Mouse (Mus musculus): Measurements from ENCODE around the gene Gm20479.

Gene Gm20479

DNA sequence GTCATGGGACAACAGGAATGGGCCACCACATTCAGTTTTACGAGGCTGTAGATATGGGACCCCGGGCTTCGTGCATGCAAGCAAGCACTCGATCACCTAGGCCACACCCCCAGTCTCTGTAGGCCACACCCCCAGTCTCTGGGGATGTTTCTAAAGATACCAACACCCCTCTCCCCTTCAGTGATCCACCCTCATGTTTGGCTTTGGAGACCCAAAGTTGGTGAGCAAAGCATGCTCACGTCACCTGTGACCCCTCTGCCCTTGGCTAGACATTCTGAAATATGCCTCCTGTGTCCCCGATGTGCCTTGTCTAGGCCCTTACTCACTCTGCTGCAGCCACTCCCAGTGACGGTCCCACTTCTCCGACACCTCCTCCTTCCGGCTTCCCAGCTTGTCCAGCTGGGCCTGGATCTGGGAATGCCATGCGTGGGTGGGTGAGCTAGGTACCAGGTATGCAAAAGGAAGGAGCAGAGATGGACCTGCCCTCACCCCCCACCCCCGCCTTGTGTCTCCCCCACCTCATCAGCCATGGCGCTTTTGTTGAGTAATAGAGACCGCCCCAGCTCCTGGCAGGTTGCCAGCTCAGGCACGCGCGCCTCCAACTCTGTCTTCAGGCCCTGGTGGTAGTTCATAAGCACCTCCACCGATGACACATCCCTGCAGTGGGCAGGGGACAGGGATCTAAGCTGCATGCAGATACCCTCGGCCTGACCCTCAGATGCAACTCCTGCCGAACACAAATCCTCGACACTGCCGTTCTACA lies 9.0 kb upstream of the Gm20479 start:
- DNase-seq, result peak in 1 of 2 experiments; percentile 28

DNA sequence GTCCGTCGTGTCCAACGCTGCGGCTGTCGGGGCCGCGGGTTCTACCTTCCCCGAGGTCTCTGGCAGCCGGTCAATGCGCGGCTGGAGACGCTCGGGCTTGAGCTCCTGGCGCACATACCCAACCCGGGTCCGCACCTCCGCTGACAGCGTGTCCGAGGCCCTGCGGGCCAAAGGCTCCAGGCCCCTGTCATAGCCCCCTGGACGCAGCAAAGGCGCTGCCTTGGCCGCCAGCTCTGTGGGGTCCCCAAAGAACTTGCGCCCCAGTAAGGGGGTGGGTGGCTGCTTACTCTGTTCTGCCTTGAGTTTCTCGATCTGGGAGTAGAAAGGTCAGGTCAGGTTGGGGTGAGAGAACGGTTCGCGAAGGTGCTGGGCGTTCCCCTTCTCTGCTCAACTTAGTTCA lies 7.2 kb upstream of the Gm20479 start:
- no peak for DNase-seq

- DNase-seq, result peak; percentile 100
Observed at GRCm38 (mm10) chr7:27361283-27361946, 4.2 kb upstream of the Gm20479 start.

GRCm38 (mm10) chr7:27360749-27361148 lies 3.5 kb upstream of the Gm20479 start:
- DNase-seq, result no peak

DNA sequence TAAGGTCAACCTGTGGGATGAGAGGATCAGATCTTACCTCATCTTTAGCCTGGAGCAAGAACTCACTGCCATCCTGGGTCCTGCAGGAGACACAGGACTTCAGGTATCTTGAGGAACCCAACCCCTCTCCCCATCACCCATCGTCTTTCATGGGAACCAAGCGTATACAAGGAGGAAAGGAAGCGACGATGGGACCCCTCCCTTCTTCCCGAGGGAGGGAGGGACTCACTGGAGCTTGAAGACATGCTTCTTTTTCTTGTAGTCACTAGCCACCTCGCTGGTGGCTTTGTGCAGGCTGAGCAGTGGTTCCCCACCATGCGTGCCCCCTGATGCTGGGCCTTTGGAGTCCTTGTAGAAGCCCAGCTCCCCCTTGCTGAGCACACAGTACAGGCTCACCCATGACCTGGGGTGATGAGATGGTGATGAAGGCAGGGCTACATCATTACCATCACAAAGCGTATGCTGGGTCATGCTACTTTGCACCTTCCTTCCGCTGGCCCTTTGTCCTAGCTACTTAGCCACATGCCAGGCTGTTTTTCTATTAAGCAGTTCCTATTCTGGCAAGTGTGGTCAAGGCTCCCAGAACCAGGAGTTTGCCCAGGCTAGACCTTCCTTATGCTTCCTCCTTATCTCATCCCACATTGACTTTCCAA lies 2.6 kb upstream of the Gm20479 start:
- no peak for DNase-seq

GRCm38 (mm10) chr7:27359162-27359561 lies 1.9 kb upstream of the Gm20479 start:
- DNase-seq, result no peak

DNA sequence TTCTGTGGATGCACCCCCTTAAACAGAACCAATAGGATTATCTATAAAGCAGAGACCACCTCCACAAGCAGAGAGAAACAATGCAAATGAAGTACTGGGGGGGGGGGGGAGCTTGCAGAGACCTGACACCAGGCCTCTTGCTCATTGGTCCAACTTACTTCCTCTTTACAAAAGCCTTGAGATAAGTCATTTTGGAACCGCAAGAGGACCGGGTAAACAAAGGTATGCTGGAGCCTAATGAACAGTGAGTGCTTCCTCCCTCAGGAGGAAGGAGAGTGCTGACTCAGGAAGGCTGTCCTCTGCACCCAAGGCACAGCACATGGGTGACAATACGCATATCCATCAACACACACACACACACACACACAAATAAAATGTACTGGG lies 368 bp upstream of the Gm20479 start:
- DNase-seq, result no peak

DNA sequence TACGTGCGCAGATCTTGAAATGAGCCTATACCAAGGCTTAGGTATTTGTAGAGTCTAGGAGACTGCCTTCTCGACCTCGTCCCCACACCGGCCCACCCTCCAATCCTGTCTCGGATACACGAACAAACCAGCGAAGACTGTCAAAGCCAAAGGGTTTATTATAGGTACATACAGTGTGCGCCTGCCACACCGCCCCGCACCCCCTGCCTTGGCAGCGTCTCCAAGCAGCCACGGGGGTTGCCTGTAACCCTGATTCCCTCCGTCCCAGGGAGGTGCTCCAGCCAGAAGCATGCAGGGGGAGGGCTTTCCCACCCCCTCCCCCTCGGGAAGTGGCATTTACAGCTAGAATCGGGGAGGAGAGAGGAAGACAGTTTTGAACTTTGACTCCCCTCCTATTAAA lies 971 bp downstream of the Gm20479 start:
- DNase-seq, result peak; percentile 46 to 62

DNA sequence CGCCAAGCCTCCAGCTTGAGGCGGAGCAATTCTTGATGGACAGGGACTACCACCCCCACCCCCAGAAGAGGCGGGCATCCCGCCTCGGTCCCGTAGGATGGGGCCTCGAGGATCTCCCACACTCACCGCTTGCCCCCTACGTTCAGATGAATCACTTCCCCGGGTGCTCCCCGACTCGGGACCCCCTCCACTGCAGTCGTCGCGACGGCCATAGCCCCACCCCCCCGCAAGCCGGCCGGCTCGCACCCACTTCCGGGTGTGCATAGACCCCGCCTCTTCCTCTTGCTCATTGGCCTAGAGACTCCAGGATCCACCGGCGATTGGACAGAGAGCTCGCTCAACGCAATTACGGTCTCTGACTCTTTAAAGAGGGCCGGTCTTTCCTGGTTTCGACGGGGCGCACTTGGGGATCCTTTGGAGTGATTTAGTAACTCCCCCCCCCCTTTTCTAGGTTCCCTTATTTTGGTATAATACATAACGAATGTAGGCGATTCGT lies 1.4 kb downstream of the Gm20479 start, which contains the start of gene Shkbp1:
TSS of gene Shkbp1 (minus strand) at position 275 of the 496 bp plus-strand sequence.
- DNase-seq, result peak; percentile 91 to 94

DNA sequence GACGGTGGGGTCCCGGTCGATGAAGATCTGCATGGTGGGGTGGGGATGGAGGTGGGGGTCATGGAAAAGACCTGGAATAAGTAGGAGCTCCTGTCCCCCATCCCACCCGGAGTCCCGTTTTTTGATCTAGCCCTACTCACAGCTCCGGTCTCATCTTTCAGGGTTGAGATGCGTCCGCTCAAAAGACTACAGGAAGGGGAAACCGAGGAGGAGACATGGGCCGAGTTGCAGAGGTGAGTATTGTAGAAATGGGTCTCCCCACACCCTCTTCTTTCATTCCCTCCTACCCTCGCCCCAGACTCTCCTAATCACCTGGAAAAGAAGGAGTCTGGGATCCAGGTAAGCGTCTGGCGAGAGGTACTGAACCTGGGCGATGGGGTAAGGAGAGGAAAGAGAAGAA lies 2.0 kb downstream of the Gm20479 start:
- DNase-seq, result no peak

GRCm38 (mm10) chr7:27354783-27355182 lies 2.4 kb downstream of the Gm20479 start:
- DNase-seq, result no peak

DNA sequence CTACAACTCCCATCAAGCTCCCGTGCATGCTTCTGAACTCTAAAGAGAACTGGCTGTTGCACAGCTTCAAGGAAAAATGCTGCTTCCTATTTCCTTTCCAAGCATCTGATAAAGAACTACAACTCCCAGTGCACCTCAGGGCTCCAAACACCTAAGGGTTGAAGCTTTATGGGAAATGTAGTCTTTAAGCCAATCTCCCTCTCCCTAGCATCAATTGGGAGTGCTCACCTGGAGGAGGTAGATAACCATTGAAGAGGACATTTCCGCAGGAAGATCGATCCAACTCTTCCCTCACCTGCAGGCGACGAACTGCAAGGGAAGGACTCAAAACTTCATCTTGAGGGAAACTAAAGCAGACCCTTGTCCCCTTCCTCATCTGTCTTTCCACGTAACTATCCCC lies 3.1 kb downstream of the Gm20479 start:
- DNase-seq, result peak; percentile 46 to 74

- DNase-seq, result no peak
Observed at GRCm38 (mm10) chr7:27345444-27345843, 11.8 kb downstream of the Gm20479 start.

DNA sequence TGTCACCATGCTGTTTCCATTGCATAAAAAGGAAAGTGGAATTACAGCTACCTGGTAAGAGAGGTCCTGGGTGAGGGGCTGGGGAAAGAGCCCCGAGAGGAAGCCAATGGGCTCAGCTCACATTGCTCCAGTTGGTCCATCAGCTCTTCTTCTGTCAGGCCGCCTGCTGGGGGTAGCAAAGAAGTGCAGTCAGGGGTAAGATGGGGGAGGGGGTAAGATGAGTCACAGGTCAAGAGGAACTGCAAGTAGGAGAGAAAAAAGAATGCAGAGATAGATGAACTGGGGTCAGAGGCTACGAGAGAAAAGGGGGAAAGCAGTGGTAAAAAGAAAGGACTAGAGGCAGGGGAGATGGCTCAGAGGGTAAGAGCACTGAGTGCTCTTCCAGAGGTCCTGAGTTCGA lies 14.6 kb downstream of the Gm20479 start:
- no peak for DNase-seq

GRCm38 (mm10) chr7:27339519-27339918 lies 17.7 kb downstream of the Gm20479 start:
- no peak for DNase-seq

GRCm38 (mm10) chr7:27339114-27339513 lies 18.1 kb downstream of the Gm20479 start:
- no peak for DNase-seq

DNA sequence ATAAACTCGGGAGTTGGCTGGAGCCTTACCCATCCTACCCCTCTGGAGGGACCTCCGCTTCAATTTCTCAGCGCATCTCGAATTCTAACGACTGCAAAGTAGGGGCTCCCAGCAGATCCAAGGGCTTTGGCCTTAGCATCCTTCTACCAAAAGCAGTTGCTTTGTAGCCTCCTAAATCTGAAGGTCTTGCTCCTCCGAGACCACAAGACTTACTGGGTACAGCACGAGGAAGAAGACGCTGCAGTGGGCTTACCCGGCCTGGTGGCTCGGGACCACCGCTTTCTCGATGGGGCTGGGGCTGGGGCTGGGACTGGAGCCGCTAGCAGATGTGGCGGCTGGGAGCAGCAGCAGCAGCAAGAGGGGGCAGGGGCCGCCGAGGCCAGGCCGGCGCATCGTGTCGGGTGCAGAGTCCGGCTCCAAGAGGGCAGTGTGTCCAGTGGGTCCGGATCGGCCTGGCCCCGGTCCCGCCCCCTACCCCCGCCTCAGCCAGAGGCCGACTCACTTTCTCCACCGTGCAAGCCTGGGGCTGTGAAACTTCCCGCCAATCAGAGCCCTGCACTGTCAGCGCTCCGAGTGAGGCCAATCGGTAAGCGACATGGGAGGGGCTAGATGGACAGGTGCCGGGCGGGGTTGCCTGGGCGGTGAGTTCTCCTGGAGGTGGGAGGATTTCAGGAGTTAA lies 19.9 kb downstream of the Gm20479 start, which contains the start of gene Ltbp4:
TSS of gene Ltbp4 (minus strand) at position 518 of the 679 bp plus-strand sequence.
- peak; percentile 86 to 90 for DNase-seq

- peak; percentile 90 to 95 for DNase-seq
Observed at GRCm38 (mm10) chr7:27335928-27336823, 21.0 kb downstream of the Gm20479 start.

- no peak for DNase-seq
Observed at GRCm38 (mm10) chr7:27335011-27335720, 22.1 kb downstream of the Gm20479 start.

DNA sequence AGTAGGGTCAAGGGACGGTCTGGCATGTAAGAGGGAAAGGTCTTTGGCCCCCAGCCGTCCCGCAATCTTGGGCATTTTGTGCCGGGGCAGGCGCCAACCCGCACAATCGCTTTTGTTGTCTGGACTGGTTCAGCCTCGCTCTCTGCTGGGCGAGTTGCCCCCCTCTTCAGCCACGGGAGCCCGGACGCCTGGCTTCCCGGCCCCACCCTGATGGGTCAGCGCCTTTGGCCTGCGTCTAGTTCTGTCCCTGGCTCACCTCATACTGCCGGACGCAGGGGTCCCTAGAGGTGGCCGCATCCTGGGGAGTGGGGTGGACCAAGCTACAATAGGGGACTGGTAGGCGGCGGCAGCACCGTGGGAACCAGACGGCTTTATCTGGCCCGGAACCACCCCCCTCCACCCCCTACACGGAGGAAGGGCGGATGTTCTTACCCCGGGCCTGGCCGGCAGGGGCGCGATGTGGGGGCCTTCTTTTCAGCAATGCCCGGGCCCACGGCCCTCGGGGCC lies 22.8 kb downstream of the Gm20479 start:
- peak; percentile 62 for DNase-seq
